Mouse (Mus musculus): ENCODE results near the gene Msh5. TPM values are rescaled to one million over a fixed set of nuclear protein-coding genes. Genes with fewer than 3 reads are reported as not detected.

Msh5 gene
- polyA plus RNA-seq, 1 experiment = 7.0 TPM

DNA sequence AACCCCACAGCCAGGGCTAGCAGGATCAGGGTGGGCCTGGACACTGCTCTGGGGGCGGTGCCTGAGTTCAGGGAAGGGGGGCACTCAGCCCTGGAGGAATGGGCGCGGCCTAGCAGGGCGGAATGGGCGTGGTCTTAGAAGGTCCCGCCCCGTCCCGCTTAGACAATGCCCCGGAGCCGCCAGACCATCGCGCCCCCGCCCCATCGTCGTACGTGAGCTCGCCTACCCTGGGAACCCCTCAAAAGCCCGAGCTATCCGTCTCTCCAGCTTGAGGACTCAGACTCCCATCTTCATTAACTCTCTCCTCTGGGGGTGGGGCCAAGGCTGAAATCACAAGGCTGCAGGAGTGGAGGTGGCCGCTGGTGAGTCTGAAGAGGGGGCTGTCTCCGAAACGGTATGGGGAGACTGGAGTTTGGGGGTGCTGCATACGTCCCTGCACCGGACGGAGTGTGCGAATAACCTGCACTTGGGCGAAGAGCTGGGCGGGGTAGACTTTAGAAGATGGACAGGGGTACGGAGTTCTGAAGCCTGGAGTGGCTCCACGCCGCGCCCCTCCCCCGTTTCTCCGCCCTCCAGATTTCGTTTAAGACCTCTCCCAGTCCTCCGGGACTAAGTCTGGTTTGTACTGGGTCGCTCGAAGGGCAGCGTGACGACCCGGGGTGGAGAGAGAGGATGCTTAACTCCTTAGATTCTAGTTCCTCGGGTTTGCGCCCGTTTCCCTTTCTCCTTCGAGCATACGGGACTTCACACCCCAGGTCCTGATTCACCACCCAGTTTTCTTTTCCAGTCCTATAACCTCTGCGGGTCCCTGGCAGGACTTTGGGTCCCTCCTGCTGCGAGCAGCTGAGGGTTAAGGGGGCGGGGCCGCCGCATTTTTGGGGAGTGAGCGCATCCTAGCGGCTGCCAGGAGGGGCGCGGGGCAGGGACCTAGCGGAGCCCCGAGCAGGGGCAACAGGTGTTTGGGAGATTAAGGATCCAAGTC lies 12.7 kb upstream of the Msh5 start, which contains the start of gene Ddah2:
Gene Ddah2, plus strand, starts transcription at position 125 of the 982 bp plus-strand sequence.
- no peak for TF ChIP-seq GATA1 (IDR thresholded peaks at IDR 0.05; ENCODE audit: low read length)

DNA sequence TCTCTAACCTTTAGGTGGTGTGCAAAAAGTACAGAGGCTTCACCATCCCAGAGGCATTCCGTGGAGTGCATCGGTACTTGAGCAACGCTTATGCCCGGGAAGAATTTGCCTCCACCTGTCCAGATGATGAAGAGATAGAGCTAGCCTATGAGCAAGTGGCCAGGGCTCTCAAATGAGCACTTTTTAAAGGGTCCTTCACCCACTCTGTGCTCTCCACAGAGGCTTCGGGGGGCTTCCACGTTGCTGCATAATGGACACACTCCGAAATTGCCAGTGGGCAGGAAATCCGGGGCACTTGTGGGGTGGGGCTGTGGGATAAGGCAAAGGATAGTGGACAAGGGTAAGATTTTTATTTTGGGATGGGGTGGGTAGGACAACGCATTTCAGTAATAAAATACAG lies 11.8 kb upstream of the Msh5 start:
- no peak for TF ChIP-seq GATA1 (IDR thresholded peaks at IDR 0.05; ENCODE audit: low read length)

DNA sequence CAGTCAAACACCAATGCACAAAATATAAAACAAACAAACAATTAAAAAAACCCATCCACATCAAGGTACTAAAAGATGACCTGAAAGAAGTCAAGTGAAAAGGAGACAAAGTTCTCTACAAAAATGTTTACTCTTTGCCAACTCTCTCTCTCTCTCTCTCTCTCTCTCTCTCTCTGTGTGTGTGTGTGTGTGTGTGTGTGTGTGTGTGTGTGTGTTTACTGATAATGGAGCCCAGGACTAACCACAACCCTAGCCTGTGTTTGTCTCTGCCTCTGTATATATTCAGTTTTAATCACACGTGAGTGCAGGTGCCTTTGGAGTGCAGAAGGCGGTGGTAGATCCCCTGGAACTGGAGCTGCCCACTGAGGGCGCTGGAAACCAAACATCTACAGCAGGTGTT lies 10.5 kb upstream of the Msh5 start:
- TF ChIP-seq GATA1 (IDR thresholded peaks at IDR 0.05; ENCODE audit: low read length) = no peak

DNA sequence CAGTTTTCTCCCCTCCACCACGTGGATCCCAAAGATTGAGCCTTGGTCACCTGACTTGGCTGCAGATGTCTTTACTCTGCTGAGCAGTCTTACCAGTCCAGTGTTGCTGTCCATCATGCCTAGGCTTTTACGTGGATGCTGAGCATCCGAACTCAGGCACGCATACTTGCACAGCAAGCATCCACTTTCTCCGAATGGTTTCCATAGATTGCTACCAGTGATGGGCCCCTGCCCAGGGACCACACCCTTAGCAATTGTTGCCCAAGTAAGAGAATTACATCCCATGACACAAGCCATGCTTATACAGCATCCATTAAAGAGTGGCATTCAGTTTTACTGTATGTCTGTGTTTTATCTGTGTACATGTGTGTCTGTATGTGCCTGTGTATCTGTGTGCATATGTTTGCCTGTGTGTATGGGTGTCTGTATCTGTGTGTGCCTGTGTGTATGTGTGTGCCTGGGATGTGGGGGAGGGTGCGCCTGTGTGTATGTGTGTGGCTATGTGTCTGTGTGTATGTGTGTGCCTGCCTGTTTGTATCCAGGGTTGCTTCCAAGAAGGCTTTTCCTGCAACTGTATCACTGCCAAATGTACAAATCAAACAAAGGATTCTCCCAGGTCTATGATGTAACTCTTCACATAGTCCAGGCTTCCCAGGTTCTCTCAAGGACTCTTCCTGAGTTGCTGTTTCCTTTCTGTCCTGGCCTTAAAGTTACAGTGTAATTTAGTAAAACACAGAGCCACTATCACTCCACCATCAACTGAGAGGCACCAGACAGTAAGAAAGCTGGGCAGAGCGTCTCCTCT lies 9.3 kb upstream of the Msh5 start:
- TF ChIP-seq GATA1 (IDR thresholded peaks at IDR 0.05; ENCODE audit: low read length) = no peak

DNA sequence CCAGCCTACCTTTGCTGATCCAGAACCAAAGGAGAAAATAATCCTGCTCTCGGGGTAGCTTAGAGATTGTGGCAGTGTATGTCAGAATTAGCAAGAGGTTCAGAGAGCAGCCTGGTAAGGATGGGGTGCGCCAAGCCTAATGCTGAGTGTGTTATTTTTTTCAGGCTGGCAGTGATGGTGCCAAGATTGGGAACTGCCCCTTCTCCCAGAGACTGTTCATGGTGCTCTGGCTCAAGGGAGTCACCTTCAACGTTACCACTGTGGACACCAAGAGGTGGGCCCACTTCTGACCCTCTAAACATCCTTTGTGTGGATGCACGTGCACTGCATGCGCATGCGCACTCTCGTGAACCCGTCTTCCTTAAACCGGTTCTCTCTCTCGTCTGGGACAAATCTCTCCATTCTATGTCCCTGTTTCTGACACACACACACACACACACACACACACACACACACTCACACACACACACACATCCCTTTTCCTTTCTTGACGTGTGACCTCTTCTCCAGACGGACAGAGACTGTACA lies 5.8 kb upstream of the Msh5 start:
- TF ChIP-seq GATA1 (IDR thresholded peaks at IDR 0.05; ENCODE audit: low read length) = no peak

DNA sequence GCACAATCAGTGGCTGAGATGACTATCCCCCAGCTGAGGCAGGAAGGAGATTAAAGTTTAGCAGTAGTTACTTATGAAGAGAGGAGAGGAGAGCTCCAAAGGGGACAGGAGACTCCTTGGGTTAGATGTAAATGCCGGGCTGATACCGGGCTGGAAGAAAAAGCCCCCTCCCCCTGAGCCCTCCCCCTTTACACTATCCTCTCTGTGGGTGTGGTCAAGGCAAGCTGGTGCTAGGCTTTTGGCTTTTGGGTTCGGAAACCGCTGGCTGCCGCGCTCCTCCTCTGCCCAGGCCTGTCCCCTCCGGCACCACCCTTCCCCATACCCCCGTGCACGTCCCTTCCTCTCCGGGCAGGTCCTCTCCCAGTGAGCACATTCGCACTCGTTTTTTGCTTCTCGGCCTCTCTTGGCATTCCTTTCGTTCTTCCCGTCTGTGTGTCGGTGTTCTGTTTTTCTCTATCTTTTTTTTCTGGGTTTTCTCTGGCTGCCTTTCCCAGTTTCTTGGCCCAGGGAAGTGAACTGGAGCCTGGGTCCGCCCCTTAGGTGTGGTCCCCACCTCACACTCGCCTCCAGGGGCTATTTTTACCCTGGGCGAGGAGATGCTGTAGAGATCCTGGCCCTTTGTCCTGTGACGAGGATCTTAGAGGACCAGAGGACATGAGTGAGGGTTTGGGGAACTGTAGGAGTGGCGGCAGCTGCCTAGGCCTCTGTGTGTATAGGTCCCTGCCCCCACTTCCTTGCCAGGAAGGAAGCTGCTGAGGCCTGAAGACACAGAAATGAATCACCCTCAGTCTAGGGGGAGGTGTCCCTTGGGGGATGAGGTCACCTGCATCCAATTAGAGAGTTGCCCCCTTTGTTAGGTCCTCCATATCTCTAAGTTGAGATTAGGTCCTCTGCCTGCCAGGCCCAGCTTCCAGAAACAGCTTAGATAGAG lies 4.9 kb upstream of the Msh5 start:
- TF ChIP-seq GATA1 (IDR thresholded peaks at IDR 0.05; ENCODE audit: low read length) = no peak

DNA sequence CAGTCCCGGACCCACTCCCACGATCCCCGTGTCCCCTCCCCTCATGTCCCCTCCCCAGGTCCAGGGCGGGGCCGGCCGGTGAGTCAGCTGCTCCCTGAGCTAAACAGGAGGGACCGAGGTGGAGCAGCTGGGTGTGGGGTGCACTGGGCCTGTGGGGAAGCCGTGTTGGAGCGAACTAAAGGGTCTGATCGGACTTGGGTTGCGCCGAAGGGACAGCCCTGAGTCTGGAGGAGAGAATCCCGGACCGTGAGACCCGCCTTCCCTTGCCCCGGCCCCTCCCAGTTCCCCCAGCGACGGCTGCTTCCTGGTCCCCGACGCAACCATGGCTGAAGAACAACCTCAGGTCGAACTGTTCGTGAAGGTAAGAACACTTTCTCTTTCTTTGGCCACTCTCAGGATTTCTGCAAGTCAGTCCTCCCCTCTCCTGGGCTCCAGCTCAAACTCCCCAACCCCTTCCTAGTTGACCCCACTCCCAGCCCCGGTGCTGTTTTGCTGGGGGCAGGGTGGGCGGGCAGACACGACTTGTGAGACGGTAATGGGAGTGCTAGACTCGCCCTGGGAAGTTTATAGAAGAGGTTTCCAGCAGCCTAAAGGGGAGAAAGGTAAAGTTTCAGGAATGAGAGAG lies 3.7 kb upstream of the Msh5 start:
- no peak for TF ChIP-seq GATA1 (IDR thresholded peaks at IDR 0.05; ENCODE audit: low read length)

DNA sequence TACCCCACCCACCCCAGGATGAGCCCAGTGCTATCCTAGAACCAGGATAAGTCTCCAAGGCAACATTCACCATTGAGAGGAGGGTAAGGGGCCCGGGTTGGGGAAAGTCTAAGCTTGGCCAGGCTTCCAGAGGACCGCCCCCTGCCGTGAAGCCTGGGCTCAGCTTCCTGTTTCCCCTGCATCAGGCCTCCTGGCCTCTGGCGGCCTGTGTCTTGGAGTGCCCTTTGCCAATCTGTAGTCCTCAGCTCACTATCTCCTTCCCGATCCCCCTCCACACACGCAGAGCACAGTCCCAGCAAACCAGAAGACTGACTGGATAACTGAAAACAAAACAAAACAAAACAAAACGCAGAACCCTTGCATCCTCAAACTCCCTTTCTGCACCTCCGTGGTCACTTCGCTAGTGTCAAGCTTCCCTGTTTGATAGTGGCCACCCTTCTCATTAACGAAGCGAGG lies 3.0 kb upstream of the Msh5 start, which contains the start of gene Clic1:
Gene Clic1, plus strand, starts transcription at position 406 of the 456 bp plus-strand sequence.
- TF ChIP-seq GATA1 (IDR thresholded peaks at IDR 0.05; ENCODE audit: low read length) = no peak

DNA sequence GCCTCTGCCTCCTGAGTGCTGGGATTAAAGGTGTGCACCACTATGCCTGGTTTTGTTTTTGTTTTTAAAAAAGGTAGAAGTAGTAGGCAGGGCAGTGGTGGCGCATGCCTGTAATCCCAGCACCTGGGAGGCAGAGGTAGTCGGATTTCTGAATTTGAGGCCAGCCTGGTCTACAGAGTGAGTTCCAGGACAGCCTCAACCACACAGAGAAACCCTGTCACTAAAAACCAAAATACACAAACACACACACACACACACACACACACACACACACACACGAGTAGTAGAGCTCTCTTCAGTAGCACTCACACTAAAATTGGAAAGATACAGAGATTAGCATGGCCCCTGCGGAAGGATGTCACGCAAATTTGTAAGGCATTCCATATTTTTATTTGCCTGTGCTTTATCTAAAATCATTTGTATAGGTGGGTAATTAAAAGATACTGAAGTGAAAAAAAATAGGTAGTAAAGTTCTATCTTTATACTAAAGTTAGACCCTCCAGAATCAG lies 2.4 kb upstream of the Msh5 start:
- TF ChIP-seq GATA1 (IDR thresholded peaks at IDR 0.05; ENCODE audit: low read length) = no peak

DNA sequence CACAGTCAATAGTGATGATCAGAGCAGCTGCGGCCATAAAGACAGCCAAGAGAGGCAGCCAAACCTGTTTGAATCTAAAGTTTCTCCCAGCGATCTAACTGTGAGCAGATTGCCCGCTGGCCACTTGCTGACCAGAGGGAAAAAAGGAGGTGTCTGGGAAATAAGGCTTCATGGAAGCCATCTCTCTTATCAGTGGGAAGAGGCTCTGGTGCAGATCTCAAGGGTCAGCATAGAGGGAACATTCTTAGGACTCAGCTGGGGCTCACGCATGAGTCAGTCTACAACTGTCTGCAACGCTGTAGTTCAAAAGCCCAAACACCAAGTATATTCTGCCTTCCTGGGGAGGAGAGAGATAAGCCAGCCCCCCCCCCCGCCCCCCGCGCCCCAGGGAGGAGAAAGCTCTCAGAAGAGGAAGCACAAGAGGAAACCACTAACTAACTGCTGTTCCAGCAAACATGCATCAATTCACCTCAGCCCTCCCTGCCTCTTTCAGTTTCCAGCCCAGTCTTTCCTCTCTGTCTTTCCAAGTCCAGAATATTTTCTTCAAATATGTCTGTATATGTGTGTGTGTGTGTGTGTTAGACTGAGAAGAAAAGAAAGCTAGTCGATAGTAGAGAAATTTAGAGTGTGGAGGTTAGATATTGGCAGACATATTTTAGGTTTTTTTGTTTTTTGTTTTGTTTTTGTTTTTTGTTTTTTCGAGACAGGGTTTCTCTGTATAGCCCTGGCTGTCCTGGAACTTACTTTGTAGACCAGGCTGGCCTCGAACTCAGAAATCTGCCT lies 1.8 kb upstream of the Msh5 start:
- TF ChIP-seq GATA1 (IDR thresholded peaks at IDR 0.05; ENCODE audit: low read length) = no peak

DNA sequence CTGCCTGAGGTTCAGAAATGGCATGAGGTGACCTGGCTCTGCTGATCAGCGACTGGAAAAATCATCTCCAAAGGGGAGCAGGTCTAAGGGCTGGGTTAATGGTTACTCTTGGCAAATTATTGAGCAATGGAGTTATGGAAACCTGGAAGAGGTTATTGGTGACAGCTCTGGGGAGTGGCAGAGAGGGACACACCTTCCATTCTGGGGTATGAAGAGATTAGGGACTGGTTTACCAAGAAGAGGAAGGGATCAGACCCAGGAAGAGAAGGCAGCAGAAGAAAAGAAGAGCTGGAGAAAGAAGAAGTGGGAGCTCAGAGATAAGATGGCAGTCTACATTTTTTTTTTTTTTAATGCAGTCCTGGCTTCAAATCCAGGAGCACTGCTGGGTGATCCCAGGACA lies 1.1 kb upstream of the Msh5 start:
- TF ChIP-seq GATA1 (IDR thresholded peaks at IDR 0.05; ENCODE audit: low read length) = no peak

DNA sequence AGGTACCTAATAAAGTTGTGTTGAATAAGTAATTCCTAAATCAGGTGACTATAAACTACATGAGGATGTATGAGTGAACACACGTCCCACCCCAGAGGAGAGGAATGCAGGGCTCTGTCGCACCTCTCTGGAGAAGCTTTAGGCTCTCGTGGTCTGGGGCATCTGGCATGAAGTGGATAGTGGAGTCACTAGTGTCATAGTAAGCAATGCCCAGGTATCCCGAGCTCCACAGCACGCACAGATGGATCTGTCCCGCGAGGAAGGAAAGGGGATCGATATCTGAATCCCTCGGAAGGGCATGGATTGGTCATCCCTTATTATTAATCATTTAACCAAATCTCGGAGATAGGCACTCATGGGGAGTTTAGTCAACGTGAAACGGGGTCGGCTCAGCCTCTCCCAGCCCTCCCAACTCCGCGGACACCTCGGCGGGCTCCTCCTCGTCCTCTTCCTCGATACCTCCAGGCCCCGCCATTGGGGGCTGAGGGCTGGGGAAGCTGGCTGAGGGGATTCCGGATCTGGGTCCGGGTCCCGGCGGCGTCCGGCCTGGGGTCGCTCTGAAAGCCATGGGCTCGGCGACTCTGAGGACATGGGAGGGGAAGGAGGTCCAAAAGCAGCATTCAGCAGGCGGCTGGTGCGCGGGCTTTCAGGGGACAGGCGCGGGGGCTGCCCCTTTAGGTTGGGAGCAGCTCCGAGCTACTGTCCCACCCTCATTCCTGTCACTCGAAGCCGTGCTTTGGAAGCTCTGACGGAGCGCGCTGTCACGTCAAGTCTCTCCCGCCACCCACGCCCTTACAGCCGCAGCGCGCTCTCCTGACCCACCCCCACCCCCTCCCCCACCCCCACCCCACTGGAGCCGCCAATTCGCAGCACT lies 501 bp downstream of the Msh5 start:
- no peak for TF ChIP-seq GATA1 (IDR thresholded peaks at IDR 0.05; ENCODE audit: low read length)
